Mouse (Mus musculus) left cerebral cortex, postnatal 10 days (tissue): ENCODE data around the gene Cnpy4. TPM values are rescaled to one million over a fixed set of nuclear protein-coding genes. Genes with fewer than 3 reads are reported as not detected.

Experiments
- microRNA-seq: library from miRNA; unstranded; fragments of <30 nt; microRNA quantifications from one replicate; pipeline ENCODE4 v1.2.0, GENCODE M21; 2022
- total RNA-seq, 2 experiments: library from RNA; stranded (reverse); gene quantifications; 2 replicates each; pipeline ENCODE4 v1.2.3; 2021

Cnpy4 gene
- total RNA-seq, 2 experiments from 2014 or later, result 13.9 to 15.1 TPM

Small RNA genes lying within 50 kb of the gene (microRNA-seq; reads per million reads assigned to microRNA genes)
- gene Mir106b (966 reads per million, percentile 76 among the genes with 10 or more reads in this experiment), gene Mir25 (109 reads per million, percentile 57 among the genes with 10 or more reads in this experiment), gene Mir93 (2,665 reads per million, percentile 86 among the genes with 10 or more reads in this experiment)

Other genes with a start within 250 kb of the Cnpy4 start
- gene Gjc3, start 224.4 kb upstream of the Cnpy4 start, total RNA-seq, result 1 to 10 TPM; 4.5 to 6.5 TPM
- not detected for gene Azgp1, start 206.0 kb upstream of the Cnpy4 start, total RNA-seq
- not detected for gene Smok3a, start 166.2 kb upstream of the Cnpy4 start, total RNA-seq
- gene Smok3b, start 166.1 kb upstream of the Cnpy4 start, total RNA-seq, result not detected
- gene Smok3c, start 134.3 kb upstream of the Cnpy4 start, total RNA-seq, result not detected
- 10 to 100 TPM; 39.2 to 39.4 TPM for gene Zkscan1, start 102.4 kb upstream of the Cnpy4 start, total RNA-seq
- gene Zscan21, start 70.6 kb upstream of the Cnpy4 start, total RNA-seq, result 10 to 100 TPM; 21.8 to 26.1 TPM
- gene Zfp113, start 31.7 kb upstream of the Cnpy4 start, total RNA-seq, result 10 to 100 TPM; 10.5 to 10.6 TPM
- gene Cops6, start 26.4 kb upstream of the Cnpy4 start, total RNA-seq, result 100 to 1,000 TPM; 145 to 149 TPM
- gene Ap4m1, start 15.5 kb upstream of the Cnpy4 start, total RNA-seq, result 10 to 100 TPM; 26.2 to 28.1 TPM
- 10 to 100 TPM; 15.6 to 16.0 TPM for gene Mcm7, start 15.1 kb upstream of the Cnpy4 start, total RNA-seq
- gene Taf6, start within 50 bp of the Cnpy4 start, total RNA-seq, result 10 to 100 TPM; 28.8 to 31.3 TPM
- gene Mblac1, start 6.8 kb downstream of the Cnpy4 start, total RNA-seq, result 10 to 100 TPM; 10.3 to 11.1 TPM
- under 1 TPM in 1 of 2 experiments, not detected in 1; 0.13 TPM for gene Nxpe5, start 38.4 kb downstream of the Cnpy4 start, total RNA-seq
- 10 to 100 TPM; 65.3 to 70.0 TPM for gene Lamtor4, start 68.0 kb downstream of the Cnpy4 start, total RNA-seq
- gene BC037034, start 76.5 kb downstream of the Cnpy4 start, total RNA-seq, result 10 to 100 TPM; 74.6 to 75.5 TPM
- 1 to 10 TPM; 3.4 to 4.0 TPM for gene Gal3st4, start 85.4 kb downstream of the Cnpy4 start, total RNA-seq
- gene Gm43720, start 92.5 kb downstream of the Cnpy4 start, total RNA-seq, result under 1 TPM in 1 of 2 experiments, not detected in 1; 0.11 TPM
- 1 to 10 TPM; 3.8 to 4.1 TPM for gene Gpc2, start 92.5 kb downstream of the Cnpy4 start, total RNA-seq
- 1 to 10 TPM; 1.8 to 3.2 TPM for gene Stag3, start 92.8 kb downstream of the Cnpy4 start, total RNA-seq
- not detected for gene Pvrig, start 154.5 kb downstream of the Cnpy4 start, total RNA-seq